Mouse (Mus musculus) thymus, postnatal 14 days (tissue): ENCODE measurements around the gene Ppp2r5e.

Source experiments
- DNase-seq: peaks from one replicate; pipeline ENCODE4 v3.0.0; 2021

The Ppp2r5e gene

DNA sequence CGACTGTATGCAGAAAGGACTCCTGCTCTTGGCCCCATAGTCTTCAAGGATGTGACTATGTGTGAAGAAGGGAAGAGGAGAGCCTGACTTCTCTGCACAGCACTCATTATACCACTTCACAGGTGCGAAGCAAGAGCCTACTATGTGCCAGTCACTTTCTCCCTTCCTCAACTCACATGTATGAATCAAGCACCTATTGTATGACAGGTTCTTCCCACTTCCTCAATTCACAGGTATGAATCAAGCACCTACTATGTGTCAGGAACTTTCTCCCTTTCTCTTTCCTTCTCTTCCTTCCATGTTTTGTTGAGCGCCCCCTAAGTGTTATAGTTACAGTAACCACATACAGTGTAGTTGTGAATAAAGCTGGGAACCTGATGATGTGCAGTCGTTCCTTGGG is 171.2 kb downstream of the Ppp2r5e start:
- DNase-seq = no peak

DNA sequence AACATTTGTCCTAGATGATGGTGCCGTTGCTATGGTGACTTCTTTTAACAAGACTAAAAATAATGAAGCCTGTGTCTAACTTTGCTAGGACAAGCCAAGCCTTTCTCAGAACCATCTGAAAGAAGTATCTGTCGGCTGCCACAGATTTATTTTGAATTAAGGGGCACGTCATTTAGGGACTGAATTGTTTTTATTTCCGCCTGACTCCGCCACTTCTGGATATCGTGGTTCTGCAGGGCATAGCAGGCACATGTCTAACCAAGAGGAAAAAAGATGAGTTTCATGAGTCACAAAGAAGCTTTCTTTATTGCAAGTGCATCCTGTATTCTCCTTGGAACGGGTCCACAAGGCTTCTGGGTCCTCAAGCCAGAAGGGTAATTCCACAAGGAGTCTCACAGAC is 171.7 kb downstream of the Ppp2r5e start:
- no peak for DNase-seq

DNA sequence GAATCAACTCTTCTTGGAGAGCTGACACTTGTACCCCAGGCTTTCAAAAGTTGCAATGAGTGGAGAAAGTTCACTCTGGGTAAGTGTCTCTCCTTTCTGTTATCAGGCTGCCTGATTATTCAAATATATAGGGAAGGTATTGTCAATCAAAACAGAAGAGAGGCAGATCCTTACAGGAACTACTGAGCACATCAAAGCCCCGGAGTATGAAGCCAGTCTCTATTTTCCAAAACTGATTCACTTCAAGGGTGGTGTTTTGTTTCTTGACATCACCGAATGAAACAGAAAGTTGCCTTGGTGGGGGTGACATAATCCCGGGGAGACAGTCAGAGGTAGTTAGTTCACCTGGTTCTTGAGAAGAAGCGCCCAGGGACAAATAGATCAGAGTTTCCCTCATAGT is 179.4 kb downstream of the Ppp2r5e start, which contains the start of gene Gphb5:
TSS of gene Gphb5 (minus strand) at position 101 of the 400 bp plus-strand sequence.
- DNase-seq = no peak

DNA sequence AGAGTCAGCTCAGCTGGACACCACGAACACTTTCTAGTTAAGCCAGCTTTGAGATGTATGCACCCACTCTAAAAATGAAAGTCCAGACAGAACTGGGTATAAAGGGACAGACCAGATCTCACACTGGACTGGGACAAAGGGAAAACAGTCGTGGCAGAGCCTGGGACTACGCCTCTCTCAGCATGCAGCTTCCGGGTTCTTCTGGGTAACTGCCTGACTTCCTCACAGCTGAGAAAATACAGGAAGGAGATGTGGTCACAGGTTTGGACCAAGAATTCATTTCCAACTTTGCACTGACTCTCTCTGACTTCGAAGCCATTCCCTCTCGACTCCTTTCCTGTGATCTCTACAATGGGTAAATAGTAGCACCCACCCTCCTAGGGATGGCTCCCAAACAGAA is 181.1 kb downstream of the Ppp2r5e start:
- DNase-seq = peak; percentile 18

DNA sequence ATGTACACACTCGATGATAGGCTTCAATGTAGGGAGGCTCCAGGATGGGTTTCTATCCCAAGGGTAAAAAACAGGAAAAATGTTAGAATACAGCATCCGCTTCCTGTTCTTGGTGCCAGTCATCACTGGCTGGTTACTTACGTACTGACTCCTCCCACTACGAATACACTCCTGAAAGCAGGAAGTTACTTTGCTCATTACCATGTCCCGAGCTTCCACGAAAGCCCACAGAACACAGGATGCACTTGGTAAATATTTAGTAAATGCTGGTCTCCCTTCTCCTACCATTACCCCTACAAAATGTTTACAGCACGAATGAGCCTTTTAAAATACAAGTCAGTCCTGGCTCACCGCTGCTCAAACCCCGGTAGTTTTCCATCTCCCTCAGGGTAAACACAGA is 183.1 kb downstream of the Ppp2r5e start:
- peak; percentile 15 for DNase-seq
